Mouse (Mus musculus): ENCODE data around the gene Maml2. TPM values are rescaled to one million over a fixed set of nuclear protein-coding genes. Genes with fewer than 3 reads are reported as not detected.
A peak's percentile ranks its signal among the peaks of the same experiment; 100 is the strongest.

Maml2 gene
- polyA plus RNA-seq, 1 experiment from 2014 or later: 13.9 TPM

DNA sequence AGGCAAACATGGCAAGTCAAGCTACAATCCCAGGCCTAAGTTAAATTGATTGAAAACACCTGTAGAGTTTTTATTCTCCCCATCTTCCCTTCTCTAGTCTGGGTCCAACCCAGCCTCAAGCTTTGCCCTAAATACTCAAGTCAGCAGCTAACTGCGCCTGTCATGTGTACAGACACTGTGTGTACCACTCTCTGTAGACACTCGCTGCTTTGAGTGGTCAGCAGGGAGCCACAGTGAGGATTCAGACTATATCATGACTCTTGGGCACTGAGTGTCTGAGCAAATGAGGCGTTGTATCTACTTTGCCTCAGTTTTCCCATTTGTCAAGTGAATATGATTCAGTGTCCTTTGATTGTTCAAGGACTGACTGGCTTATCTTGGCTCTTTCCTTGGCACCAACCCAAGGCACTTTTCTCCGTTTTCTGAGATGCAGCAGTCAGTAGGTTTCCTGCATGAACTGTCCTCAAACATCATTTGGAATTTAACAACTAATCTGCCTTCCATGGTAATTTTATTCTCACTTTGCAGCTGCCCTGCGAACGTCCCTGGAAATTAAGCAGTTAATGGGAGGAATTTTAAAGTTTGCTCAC, 135.8 kb downstream of the Maml2 start:
- Histone ChIP-seq H3K36me3 (no peaks in the 10 kb centered on the region), H3K4me1 (no peaks in the 10 kb centered on the region; the same call in none of the 2 replicates), H3K9ac (no peak overlapping the region), H3K27ac (no peak overlapping the region), H3K4me2 (replicated peaks) (no peak overlapping the region), H3K27me3 (replicated peaks) (no peaks in the 10 kb centered on the region), H3K9me3 (0 out of 2 replicates have a peak, but pooled peaks cover 8% of the 10 kb centered on the region), H3K4me3 (no peak overlapping the region)
- WGBS: 81% methylated on average over 6 of the region's 6 CpGs
- ATAC-seq (ENCODE audit: low FRiP score, low read depth): no peak

DNA sequence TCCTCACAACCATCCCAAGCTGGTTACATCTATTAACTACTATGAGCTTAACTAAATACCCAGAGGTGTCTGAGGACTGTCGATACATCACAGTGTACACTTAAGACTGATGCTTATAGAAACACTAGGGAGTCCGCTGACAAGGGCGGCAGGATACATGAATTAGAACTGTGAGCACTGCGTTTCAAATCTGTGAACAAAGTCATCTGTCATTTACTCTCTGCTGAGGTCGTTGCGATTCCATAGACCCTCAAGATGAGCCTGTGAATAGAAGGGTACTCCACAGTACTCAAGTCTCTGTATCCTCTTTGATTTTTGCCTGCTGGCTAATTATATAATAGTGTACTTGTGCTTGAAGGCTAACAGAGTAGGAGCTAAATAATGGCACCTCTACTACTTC, 143.2 kb downstream of the Maml2 start:
- no peak overlapping the region for H3K4me3 ChIP-seq
- 0 out of 2 replicates have a peak, but pooled peaks cover 8% of the 10 kb centered on the region for H3K9me3 ChIP-seq
- 76% methylated on average over 6 of the region's 6 CpGs for WGBS
- ATAC-seq (ENCODE audit: low FRiP score, low read depth): no peak
- H3K9ac ChIP-seq: no peak overlapping the region
- H3K27ac ChIP-seq: no peak overlapping the region
- no peaks in the 10 kb centered on the region for H3K36me3 ChIP-seq
- H3K4me2 ChIP-seq (replicated peaks): no peak overlapping the region
- no peaks in the 10 kb centered on the region for H3K4me1 ChIP-seq
- no peaks in the 10 kb centered on the region for H3K27me3 ChIP-seq (replicated peaks)

DNA sequence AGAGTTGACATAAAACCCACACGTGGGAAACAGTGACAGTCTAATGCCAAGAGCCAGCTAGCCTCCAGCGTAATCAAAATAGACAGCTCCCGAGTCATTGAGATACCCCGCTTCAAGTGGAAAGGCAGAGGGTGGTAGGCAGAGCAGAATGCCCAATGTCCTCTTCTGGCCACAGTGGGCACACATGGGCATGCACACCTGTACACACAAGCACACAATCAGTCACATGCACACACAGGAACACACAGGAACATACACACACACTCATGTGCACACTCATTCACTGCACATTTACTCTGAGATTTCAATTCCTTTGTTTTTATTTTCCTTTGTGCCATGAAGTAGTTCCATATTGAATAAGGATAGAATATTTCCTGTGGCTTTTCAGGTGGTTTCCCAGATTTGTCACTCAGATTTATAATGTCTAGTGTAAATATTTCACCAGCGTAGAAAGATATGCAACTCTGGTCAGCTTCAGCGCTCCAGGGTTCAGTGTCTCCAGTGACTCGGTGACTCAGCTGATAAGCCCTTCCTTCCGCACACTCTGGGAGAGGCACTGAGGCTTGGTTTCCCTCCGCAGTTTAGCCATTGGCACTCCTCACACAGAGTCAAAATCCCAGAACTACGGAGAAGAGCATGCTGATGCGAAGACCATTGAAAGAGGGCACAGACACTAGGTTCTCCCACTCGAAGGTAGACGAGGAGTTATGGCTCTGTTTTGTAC, 144.4 kb downstream of the Maml2 start:
- no peak overlapping the region for H3K27ac ChIP-seq
- ATAC-seq (ENCODE audit: low FRiP score, low read depth): no peak
- H3K4me1 ChIP-seq: no peaks in the 10 kb centered on the region
- H3K36me3 ChIP-seq: no peaks in the 10 kb centered on the region
- H3K27me3 ChIP-seq (replicated peaks): no peaks in the 10 kb centered on the region
- no peak overlapping the region for H3K4me3 ChIP-seq
- H3K9ac ChIP-seq: no peak overlapping the region
- 86% methylated on average over 13 of the region's 13 CpGs for WGBS
- H3K9me3 ChIP-seq: 0 out of 2 replicates have a peak, but pooled peaks cover 8% of the 10 kb centered on the region
- no peak overlapping the region for H3K4me2 ChIP-seq (replicated peaks)

DNA sequence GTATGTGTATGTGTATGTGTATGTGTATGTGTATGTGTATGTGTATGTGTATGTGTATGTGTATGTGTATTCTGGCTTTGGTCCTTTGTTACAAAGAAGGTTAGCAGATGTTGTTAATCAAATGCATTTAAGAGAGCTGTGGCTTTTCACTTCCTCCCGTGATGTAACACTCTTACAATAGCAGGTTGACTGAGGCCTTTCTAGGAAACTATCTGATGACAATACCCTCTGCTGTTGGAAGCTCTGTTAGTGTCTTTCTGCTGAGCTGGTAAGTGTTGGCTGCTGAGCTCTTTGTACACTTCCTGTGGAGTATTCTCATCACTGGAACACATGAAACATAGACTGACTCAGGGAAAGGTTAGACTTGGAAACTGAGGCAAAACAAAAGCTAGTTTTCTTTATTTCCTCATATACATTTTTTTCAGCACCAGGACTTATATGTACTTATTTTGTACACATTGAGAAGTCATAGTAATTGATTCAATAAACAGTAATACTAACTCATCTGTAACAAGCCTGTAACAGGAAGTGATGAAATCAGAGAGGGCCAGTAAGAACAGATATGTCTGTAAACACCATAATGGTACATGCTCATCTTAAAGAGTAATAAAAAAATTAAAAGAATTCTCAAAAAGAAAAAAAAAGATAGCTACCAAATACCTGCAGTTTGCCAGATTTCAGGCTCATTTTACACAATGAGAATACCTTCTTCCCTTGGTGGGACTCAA, 145.9 kb downstream of the Maml2 start:
- no peak overlapping the region for H3K9ac ChIP-seq
- H3K4me1 ChIP-seq: no peaks in the 10 kb centered on the region
- no peak for ATAC-seq (ENCODE audit: low FRiP score, low read depth)

DNA sequence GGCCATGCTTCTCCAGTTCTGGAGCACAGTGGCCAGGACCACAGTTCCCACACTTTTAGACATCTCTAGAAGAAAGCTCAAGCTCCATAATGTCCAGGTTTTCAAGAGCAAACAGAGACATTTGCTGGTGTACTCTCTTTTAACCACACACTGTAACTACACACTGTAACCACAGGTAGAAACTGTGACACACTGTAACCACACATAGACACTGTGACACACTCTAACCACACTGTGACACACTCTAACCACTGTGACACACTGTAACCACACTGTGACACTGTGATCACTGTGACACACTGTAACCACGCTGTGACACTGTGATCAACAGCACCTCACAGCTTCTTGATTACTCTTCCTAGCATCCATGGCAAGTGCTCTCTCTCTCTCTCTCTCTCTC, 148.5 kb downstream of the Maml2 start:
- H3K27me3 ChIP-seq (replicated peaks): no peaks in the 10 kb centered on the region
- WGBS: 94% methylated on average over 1 of the region's 1 CpGs
- H3K4me1 ChIP-seq: no peaks in the 10 kb centered on the region
- ATAC-seq (ENCODE audit: low FRiP score, low read depth): no peak
- no peaks in the 10 kb centered on the region for H3K36me3 ChIP-seq
- H3K4me3 ChIP-seq: no peak overlapping the region
- H3K4me2 ChIP-seq (replicated peaks): no peak overlapping the region
- H3K27ac ChIP-seq: no peak overlapping the region
- H3K9ac ChIP-seq: no peak overlapping the region
- no peaks in the 10 kb centered on the region for H3K9me3 ChIP-seq

More for the DNA sequence above, 145.9 kb downstream of the Maml2 start:
- Histone ChIP-seq H3K27me3 (replicated peaks) (no peaks in the 10 kb centered on the region), H3K36me3 (no peaks in the 10 kb centered on the region), H3K4me3 (no peak overlapping the region), H3K4me2 (replicated peaks) (no peak overlapping the region), H3K27ac (no peak overlapping the region), H3K9me3 (no peaks in the 10 kb centered on the region)
- WGBS: 56% methylated on average over 1 of the region's 1 CpGs

DNA sequence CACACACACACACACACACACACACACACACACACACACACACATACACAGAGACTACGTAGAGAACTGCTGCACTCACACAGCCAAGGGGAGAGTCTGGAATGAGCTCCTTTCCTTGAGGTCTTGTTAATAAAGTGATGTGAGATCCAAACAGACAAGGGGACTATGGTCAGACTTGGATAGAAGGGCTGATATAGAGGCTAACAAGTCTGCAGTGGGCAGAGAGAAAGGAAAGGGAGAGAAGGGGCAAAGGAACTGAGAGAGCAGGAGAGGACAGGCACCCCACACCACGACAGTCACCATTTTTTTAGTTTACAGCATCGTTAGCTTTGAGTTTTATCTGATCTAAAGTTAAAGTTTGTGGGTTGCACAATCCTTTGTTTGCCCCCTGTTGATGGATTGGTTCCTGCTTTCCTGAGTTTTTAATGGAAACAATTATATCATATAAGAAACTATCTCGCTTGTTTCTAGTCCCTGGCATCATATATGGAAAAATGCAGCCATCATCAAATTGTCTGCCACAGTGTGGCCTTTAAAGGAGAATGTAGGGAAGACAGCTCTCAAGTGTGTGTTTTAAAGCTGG, 149.0 kb downstream of the Maml2 start, which contains the start of gene Gm17571:
Gm17571 (minus strand) TSS at position 51 of the 583 bp plus-strand sequence.
- Histone ChIP-seq H3K4me1 (no peaks in the 10 kb centered on the region), H3K27ac (no peak within 1 kb of the TSS), H3K4me2 (replicated peaks) (no peak within 1 kb of the TSS), H3K9ac (no peak within 1 kb of the TSS), H3K27me3 (replicated peaks) (no peaks in the 10 kb centered on the region), H3K4me3 (no peak within 1 kb of the TSS), H3K9me3 (no peaks in the 10 kb centered on the region), H3K36me3 (no peaks in the 10 kb centered on the region)
- no peak for ATAC-seq (ENCODE audit: low FRiP score, low read depth)
- WGBS: 87% methylated on average over 4 of the region's 4 CpGs

DNA sequence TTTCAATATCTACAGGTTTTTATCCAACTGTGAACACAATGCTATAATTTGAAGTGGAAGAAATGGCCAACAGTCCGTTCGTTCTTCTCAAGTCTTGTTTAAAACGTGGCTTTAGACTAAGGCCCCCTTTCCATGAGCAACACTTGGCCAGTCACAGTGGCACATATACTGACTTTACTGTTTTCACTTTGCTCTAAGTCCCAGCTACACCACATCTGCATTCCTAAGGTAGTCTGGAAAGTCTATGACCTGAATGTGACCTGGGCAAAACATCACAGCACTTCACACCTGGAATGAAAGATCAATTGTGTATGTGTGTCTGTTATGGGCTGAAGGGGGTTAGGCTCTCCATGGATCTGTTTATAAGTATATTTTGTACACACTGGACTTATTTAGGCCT, 151.0 kb downstream of the Maml2 start:
- ATAC-seq (ENCODE audit: low FRiP score, low read depth): no peak
- Histone ChIP-seq H3K4me2 (replicated peaks) (no peak overlapping the region), H3K4me1 (no peaks in the 10 kb centered on the region), H3K27ac (no peak overlapping the region), H3K9me3 (no peaks in the 10 kb centered on the region), H3K27me3 (replicated peaks) (no peaks in the 10 kb centered on the region), H3K36me3 (no peaks in the 10 kb centered on the region), H3K4me3 (no peak overlapping the region), H3K9ac (no peak overlapping the region)
- WGBS: 91% methylated on average over 3 of the region's 3 CpGs

DNA sequence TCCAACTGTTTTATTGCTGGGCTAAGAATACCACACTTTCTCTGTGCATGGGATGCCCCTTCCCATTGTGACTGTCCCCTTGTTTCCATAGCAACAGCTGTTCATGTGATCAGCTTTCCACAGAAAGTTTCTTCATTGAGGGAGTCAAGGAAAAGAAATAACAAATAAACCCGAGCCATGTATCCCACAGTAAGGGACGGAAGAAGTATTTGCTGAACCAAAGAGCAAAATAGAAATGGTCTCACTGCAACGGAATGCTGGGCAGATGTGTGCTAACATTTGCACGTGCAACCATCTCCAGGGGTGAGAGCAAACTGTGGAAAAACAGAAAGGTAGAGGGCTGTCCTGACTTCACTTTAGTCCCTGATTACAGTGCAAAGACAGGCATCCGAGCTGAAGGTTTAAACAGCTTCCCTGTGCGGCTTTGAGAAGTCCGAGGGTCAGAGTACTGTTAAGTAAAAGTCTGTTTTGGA, 156.9 kb downstream of the Maml2 start:
- Histone ChIP-seq H3K27me3 (replicated peaks) (no peaks in the 10 kb centered on the region), H3K27ac (peak overlapping the region; percentile 26; the same call in 1 of the 2 replicates), H3K36me3 (no peaks in the 10 kb centered on the region), H3K4me3 (no peak overlapping the region), H3K4me1 (peaks cover 18% of the 10 kb centered on the region), H3K9me3 (no peaks in the 10 kb centered on the region), H3K9ac (no peak overlapping the region), H3K4me2 (replicated peaks) (peak overlapping the region; percentile 43)
- WGBS: 23% methylated on average over 7 of the region's 7 CpGs
- peak; percentile 77 for ATAC-seq (ENCODE audit: low FRiP score, low read depth)

DNA sequence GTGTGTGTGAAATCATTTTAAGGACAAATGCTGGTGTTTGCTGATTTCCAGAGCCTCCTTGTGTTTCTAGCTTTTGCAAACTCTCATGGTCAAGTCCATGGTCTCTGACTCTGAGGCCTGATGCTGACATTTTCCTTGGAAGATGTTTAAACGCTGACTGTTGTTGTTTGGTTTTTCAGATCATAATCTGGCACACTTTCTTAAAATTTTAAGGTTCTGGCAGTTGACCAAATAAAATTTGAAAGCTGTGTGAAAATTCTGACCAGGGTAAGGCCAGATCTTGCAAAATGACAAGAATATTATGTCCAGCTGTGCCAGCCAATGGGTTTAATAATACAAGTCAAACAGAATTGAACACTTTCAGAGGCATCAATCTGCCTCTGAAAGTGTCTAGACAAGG, 157.5 kb downstream of the Maml2 start:
- Histone ChIP-seq H3K27me3 (replicated peaks) (no peaks in the 10 kb centered on the region), H3K4me1 (peaks cover 18% of the 10 kb centered on the region), H3K27ac (no peak overlapping the region), H3K4me2 (replicated peaks) (peak overlapping the region; percentile 43; the same call in 1 of the 2 replicates), H3K36me3 (no peaks in the 10 kb centered on the region), H3K9me3 (no peaks in the 10 kb centered on the region), H3K9ac (no peak overlapping the region), H3K4me3 (no peak overlapping the region)
- WGBS: 77% methylated on average over 1 of the region's 1 CpGs
- no peak for ATAC-seq (ENCODE audit: low FRiP score, low read depth)

DNA sequence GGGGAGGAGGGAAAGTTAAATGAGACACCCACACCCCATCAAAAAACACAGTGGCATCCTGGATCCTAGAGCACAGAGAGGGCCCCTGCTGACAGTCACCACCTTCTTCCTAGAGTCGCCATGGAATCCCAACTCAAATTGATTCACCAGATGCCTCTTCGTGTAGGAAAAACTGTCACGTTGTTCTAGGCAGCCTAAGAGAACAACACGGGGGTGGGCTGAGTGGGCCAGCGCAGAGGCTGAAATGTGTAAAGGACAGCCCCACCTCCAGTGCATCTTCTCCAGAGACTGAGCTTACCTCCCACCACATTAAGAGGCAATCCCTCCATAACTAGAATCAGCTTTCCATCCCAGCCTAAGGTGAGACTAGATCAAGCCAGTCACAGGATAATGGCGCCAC, 160.0 kb downstream of the Maml2 start:
- WGBS: 78% methylated on average over 6 of the region's 6 CpGs
- no peaks in the 10 kb centered on the region for H3K36me3 ChIP-seq
- H3K9me3 ChIP-seq: no peaks in the 10 kb centered on the region
- H3K9ac ChIP-seq: no peak overlapping the region
- no peak overlapping the region for H3K4me2 ChIP-seq (replicated peaks)
- no peak overlapping the region for H3K27ac ChIP-seq
- H3K27me3 ChIP-seq (replicated peaks): no peaks in the 10 kb centered on the region
- H3K4me3 ChIP-seq: no peak overlapping the region
- peaks cover 18% of the 10 kb centered on the region for H3K4me1 ChIP-seq
- no peak for ATAC-seq (ENCODE audit: low FRiP score, low read depth)

DNA sequence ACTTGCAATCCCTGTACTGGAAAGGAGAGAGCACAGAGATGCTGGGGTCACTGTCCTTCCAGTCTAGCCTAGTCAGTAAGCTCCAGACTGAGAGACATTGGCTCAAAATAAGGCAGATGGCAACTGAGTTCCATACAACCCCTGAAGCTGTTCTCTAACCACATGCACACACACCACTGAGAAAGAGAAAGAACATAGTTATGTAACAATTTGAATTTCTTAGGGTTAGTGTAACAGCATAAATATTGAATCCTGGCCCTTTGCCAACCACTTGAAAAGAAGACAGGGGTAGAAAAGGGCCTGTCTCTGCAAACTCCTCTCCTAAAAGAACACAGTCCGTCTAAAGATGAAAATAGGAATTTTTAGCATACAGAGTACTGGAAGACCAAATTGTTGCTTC, 161.6 kb downstream of the Maml2 start:
- WGBS: 65% methylated on average over 1 of the region's 1 CpGs
- Histone ChIP-seq H3K9me3 (no peaks in the 10 kb centered on the region), H3K27me3 (replicated peaks) (no peaks in the 10 kb centered on the region), H3K4me3 (no peak overlapping the region), H3K4me2 (replicated peaks) (no peak overlapping the region), H3K27ac (no peak overlapping the region), H3K9ac (no peak overlapping the region), H3K4me1 (peaks cover 15% of the 10 kb centered on the region), H3K36me3 (no peaks in the 10 kb centered on the region)
- ATAC-seq (ENCODE audit: low FRiP score, low read depth): no peak

DNA sequence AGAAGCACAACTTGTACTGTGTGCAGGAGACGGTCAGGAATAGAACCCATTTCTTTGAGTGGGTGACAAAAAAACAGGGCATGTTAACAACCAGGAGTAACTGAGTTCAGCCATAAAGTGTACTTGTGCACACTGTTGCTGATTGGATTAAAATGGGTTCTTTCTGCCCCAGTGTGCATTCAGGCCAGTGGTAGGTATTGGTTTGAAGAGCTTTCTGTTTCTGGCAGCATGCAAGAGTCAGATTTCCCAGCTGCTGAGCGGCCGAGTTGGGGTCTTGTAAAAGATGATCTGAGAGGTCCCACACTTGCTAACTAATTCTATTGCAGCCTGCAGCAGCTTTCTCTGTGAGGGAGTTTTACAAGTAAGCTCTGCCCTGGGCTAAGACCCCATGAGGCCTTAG, 162.3 kb downstream of the Maml2 start:
- no peak for ATAC-seq (ENCODE audit: low FRiP score, low read depth)
- no peaks in the 10 kb centered on the region for H3K27me3 ChIP-seq (replicated peaks)
- WGBS: 80% methylated on average over 3 of the region's 3 CpGs
- H3K4me1 ChIP-seq: peaks cover 9% of the 10 kb centered on the region
- no peaks in the 10 kb centered on the region for H3K9me3 ChIP-seq
- H3K36me3 ChIP-seq: no peaks in the 10 kb centered on the region
- no peak overlapping the region for H3K4me2 ChIP-seq (replicated peaks)
- H3K4me3 ChIP-seq: no peak overlapping the region
- H3K27ac ChIP-seq: no peak overlapping the region
- no peak overlapping the region for H3K9ac ChIP-seq
